In the genomic region with DNA sequence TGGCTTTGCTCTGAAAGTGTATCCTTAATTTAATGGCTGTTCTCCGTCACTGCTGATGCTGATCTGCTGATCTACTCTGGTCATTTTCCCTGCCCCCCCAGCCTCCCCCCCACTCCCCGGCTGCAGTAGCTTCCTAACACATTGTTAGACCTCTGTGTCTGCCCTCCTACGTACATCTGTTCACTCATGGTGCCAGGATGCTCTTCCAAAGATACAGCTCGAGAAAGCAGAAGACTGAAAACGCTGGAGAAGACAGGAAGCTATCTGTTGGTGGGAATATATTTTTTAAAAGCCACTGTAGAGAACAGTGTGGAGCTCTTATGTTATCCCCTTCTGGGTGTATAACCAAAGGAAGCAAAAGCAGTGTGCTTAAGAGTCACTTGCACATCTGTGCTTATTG, we compare ENCODE assay signal across 18 mouse cellular contexts. TPM values are rescaled to one million over a fixed set of nuclear protein-coding genes. Genes with fewer than 3 reads are reported as not detected.
"Had no signal": no experiment of that assay in that cellular context is flagged by ENCODE, and none has a peak within 500 bp of the region (broad histone marks: within the 10 kb centered on the region; RNA-seq: fewer than 3 reads in every experiment).

No protein-coding gene starts in this region.

- ATAC-seq: hindbrain, postnatal 0 days; intestine, embryonic 16.5 days; liver, embryonic 12.5 days had no signal

- DNase-seq: gastrocnemius, postnatal 14 days; gastrocnemius, postnatal 36 days; heart, adult 11 months; heart, adult 2 months; heart, postnatal 14 days; heart, postnatal 36 days; kidney, adult 11 months; kidney, adult 2 months; kidney, adult 9 months; kidney, postnatal 14 days; kidney, postnatal 36 days; layer of hippocampus, adult 9-11 months; layer of hippocampus, postnatal 36 days; left cerebral cortex, postnatal 4 days had no signal

RNA-seq across cellular contexts. Expression of a gene that starts 7.3 kb away (rescaled TPM):
- polyA plus RNA-seq: liver, adult 2 months had no signal
